Mouse (Mus musculus) limb, embryonic 14.5 days (tissue): ENCODE measurements at regions not wholly inside any gene's neighbourhood (a gene's known extent, or its start where the extent isn't known, plus 50 kb on each side); places are given as distances from the start of the nearest gene placed in this dataset.

Source experiments
- ATAC-seq: fragments of 200-750 bp; cut with Nextera tagmentation; 2 replicates; pipeline ENCODE4 v1.8.0; 2017; ENCODE audit warnings: low read depth, moderate number of reproducible peaks, moderate TSS enrichment; ENCODE audit not compliant: low FRiP score
- DNase-seq: peaks from one replicate; pipeline ENCODE4 v3.0.0-alpha.2; 2015; ENCODE audit warnings: low spot score
- H3K27ac ChIP-seq: fragments of 300-500 bp; sonication (generic); replicated peaks from 2 replicates; pipeline ENCODE4 v1.5.1; 2014; ENCODE audit warnings: low read depth, mild to moderate bottlenecking, low read length, moderate library complexity, mixed read lengths
- H3K27me3 ChIP-seq: fragments of 300-500 bp; sonication (generic); 2 replicates; pipeline ENCODE4 v1.6.1; 2014; ENCODE audit warnings: low read length, mixed read lengths; ENCODE audit not compliant: control insufficient read depth, insufficient read depth
- H3K36me3 ChIP-seq: fragments of 300-500 bp; sonication (generic); 2 replicates; pipeline ENCODE4 v1.6.1; 2014; ENCODE audit warnings: mild to moderate bottlenecking, low read length, moderate library complexity, mixed read lengths; ENCODE audit not compliant: control insufficient read depth, insufficient read depth
- H3K4me1 ChIP-seq: fragments of 300-500 bp; sonication (generic); 2 replicates; pipeline ENCODE4 v1.6.1; 2014; ENCODE audit warnings: antibody characterized with exemption, low read length, mixed read lengths; ENCODE audit not compliant: control insufficient read depth, insufficient read depth
- H3K4me2 ChIP-seq: fragments of 300-500 bp; sonication (generic); replicated peaks from 2 replicates; pipeline ENCODE4 v1.6.1; 2014; ENCODE audit warnings: low read depth, mild to moderate bottlenecking, low read length, moderate library complexity; ENCODE audit not compliant: severe bottlenecking
- H3K4me3 ChIP-seq: fragments of 300-500 bp; sonication (generic); replicated peaks from 2 replicates; pipeline ENCODE4 v1.5.1; 2014; ENCODE audit warnings: low read length
- H3K9ac ChIP-seq: fragments of 300-500 bp; sonication (generic); 2 replicates; pipeline ENCODE4 v1.6.1; 2014; ENCODE audit warnings: mild to moderate bottlenecking, low read depth, low read length, moderate library complexity; ENCODE audit not compliant: severe bottlenecking
- H3K9me3 ChIP-seq: fragments of 300-500 bp; sonication (generic); 2 replicates; pipeline ENCODE4 v1.6.1; 2016; ENCODE audit warnings: low read length; ENCODE audit not compliant: control insufficient read depth
- POLR2A ChIP-seq: fragments of 200-500 bp; IDR thresholded peaks from 2 replicates; pipeline ENCODE4 v1.8.0; 2012; ENCODE audit warnings: inconsistent platforms, mild to moderate bottlenecking, moderate library complexity, borderline replicate concordance; ENCODE audit not compliant: insufficient read depth, insufficient read length; ENCODE audit errors: extremely low read depth
- WGBS: fragments of 180-500 bp; shearing (Covaris S2); extraction: QIAGEN DNeasy Blood & Tissue Kit; methylation state at CpG from one replicate; pipeline ENCODE4 v1.1.7; 2014; 5-methylcytosine and 5-hydroxymethylcytosine counted together

GRCm38 (mm10) chr8:6608891-6609290 is 1503.7 kb upstream of the Slc10a2 start:
- Histone ChIP-seq H3K9ac (no peak overlapping the region), H3K9me3 (no peaks in the 10 kb centered on the region), H3K27ac (no peak overlapping the region), H3K4me3 (no peak overlapping the region), H3K4me1 (no peaks in the 10 kb centered on the region), H3K27me3 (no peaks in the 10 kb centered on the region), H3K4me2 (no peak overlapping the region), H3K36me3 (no peaks in the 10 kb centered on the region)
- DNase-seq: no peak
- WGBS: 85% methylated on average over 2 of the region's 2 CpGs
- no peak for ATAC-seq
- TF ChIP-seq POLR2A: no peak

GRCm38 (mm10) chr8:6606854-6607535 is 1501.8 kb upstream of the Slc10a2 start:
- Histone ChIP-seq H3K27me3 (no peaks in the 10 kb centered on the region), H3K36me3 (no peaks in the 10 kb centered on the region), H3K4me1 (no peaks in the 10 kb centered on the region), H3K9me3 (no peaks in the 10 kb centered on the region), H3K4me3 (no peak overlapping the region), H3K4me2 (no peak overlapping the region), H3K27ac (no peak overlapping the region), H3K9ac (no peak overlapping the region)
- no peak for DNase-seq
- no peak for TF ChIP-seq POLR2A
- ATAC-seq: no peak
- WGBS: 42% methylated on average over 9 of the region's 9 CpGs

GRCm38 (mm10) chr8:6604232-6604804 is 1499.2 kb upstream of the Slc10a2 start:
- TF ChIP-seq POLR2A: no peak
- ATAC-seq: no peak

GRCm38 (mm10) chr8:6590146-6590545 is 1485.0 kb upstream of the Slc10a2 start:
- Histone ChIP-seq H3K9ac (no peak overlapping the region), H3K4me1 (no peaks in the 10 kb centered on the region), H3K9me3 (no peaks in the 10 kb centered on the region), H3K36me3 (no peaks in the 10 kb centered on the region), H3K27ac (no peak overlapping the region), H3K4me3 (no peak overlapping the region), H3K27me3 (no peaks in the 10 kb centered on the region), H3K4me2 (no peak overlapping the region)
- no peak for DNase-seq
- TF ChIP-seq POLR2A: no peak
- no peak for ATAC-seq

More at GRCm38 (mm10) chr8:6604232-6604804, 1499.2 kb upstream of the Slc10a2 start:
- no peaks in the 10 kb centered on the region for H3K36me3 ChIP-seq
- H3K27ac ChIP-seq: no peak overlapping the region
- no peak overlapping the region for H3K4me3 ChIP-seq
- H3K4me2 ChIP-seq: no peak overlapping the region
- no peaks in the 10 kb centered on the region for H3K4me1 ChIP-seq
- DNase-seq: no peak
- H3K27me3 ChIP-seq: no peaks in the 10 kb centered on the region
- WGBS: 75% methylated on average over 5 of the region's 5 CpGs
- no peaks in the 10 kb centered on the region for H3K9me3 ChIP-seq
- no peak overlapping the region for H3K9ac ChIP-seq

GRCm38 (mm10) chr8:6583337-6584096 is 1478.4 kb upstream of the Slc10a2 start:
- Histone ChIP-seq H3K27me3 (no peaks in the 10 kb centered on the region), H3K4me3 (no peak overlapping the region), H3K4me1 (no peaks in the 10 kb centered on the region), H3K9me3 (no peaks in the 10 kb centered on the region), H3K4me2 (no peak overlapping the region), H3K9ac (no peak overlapping the region), H3K36me3 (no peaks in the 10 kb centered on the region), H3K27ac (no peak overlapping the region)
- WGBS: 91% methylated on average over 6 of the region's 6 CpGs
- DNase-seq (no peak), ATAC-seq (no peak)
- no peak for TF ChIP-seq POLR2A
